Mouse (Mus musculus) forebrain, postnatal 0 days (tissue): ENCODE data around the gene Tbl2. TPM values are rescaled to one million over a fixed set of nuclear protein-coding genes. Genes with fewer than 3 reads are reported as not detected.

Experiments
- ATAC-seq: fragments of 200-750 bp; cut with Nextera tagmentation; 2 replicates; pipeline ENCODE4 v1.8.0; 2017; ENCODE audit warnings: mild to moderate bottlenecking, moderate library complexity
- DNase-seq: peaks from one replicate; pipeline ENCODE4 v3.0.0-alpha.2; 2015
- H3K27ac ChIP-seq: fragments of 300-500 bp; sonication (generic); 2 replicates; pipeline ENCODE4 v1.5.1; 2014; ENCODE audit warnings: low read depth, mild to moderate bottlenecking, antibody characterized with exemption, low read length, moderate library complexity, mixed read lengths
- H3K27me3 ChIP-seq: fragments of 300-500 bp; sonication (generic); 2 replicates; pipeline ENCODE4 v1.6.1; 2014; ENCODE audit warnings: mild to moderate bottlenecking, low read length, mixed read lengths; ENCODE audit not compliant: insufficient read depth
- H3K36me3 ChIP-seq: fragments of 300-500 bp; sonication (generic); 2 replicates; pipeline ENCODE4 v1.6.1; 2014; ENCODE audit warnings: mild to moderate bottlenecking, moderate library complexity; ENCODE audit not compliant: insufficient read depth
- H3K4me1 ChIP-seq: fragments of 300-500 bp; sonication (generic); 2 replicates; pipeline ENCODE4 v1.6.1; 2014; ENCODE audit warnings: antibody characterized with exemption; ENCODE audit not compliant: insufficient read depth
- H3K4me2 ChIP-seq: fragments of 300-500 bp; sonication (generic); 2 replicates; pipeline ENCODE4 v1.6.1; 2014; ENCODE audit warnings: low read depth, mild to moderate bottlenecking, moderate library complexity
- H3K4me3 ChIP-seq: fragments of 300-500 bp; sonication (generic); 2 replicates; pipeline ENCODE4 v1.5.1; 2014; ENCODE audit warnings: low read depth, low read length, mixed read lengths
- H3K9ac ChIP-seq: fragments of 300-500 bp; sonication (generic); 2 replicates; pipeline ENCODE4 v1.6.1; 2014; ENCODE audit warnings: mild to moderate bottlenecking
- H3K9me3 ChIP-seq: fragments of 300-500 bp; sonication (generic); 2 replicates; pipeline ENCODE4 v1.6.1; 2016; ENCODE audit warnings: low read length
- CTCF ChIP-seq: sonication (generic); IDR thresholded peaks from 2 replicates; pipeline ENCODE4 v1.5.1; 2016; ENCODE audit warnings: antibody characterized with exemption, control low read depth, low read depth
- WGBS: fragments of 180-500 bp; shearing (Covaris S2); extraction: QIAGEN DNeasy Blood & Tissue Kit; methylation state at CpG from one replicate; pipeline ENCODE4 v1.1.7; 2014; 5-methylcytosine and 5-hydroxymethylcytosine counted together
- polyA plus RNA-seq: library from polyadenylated mRNA; unstranded; fragments of >200 nt; fragmentation: Nextera tagmentation; extraction: Ambion mirVana; gene quantifications from 2 replicates; pipeline ENCODE4 v1.2.1, GENCODE M21; 2015
- total RNA-seq: library from RNA; depleted of rRNA; stranded (reverse); fragments of >200 nt; gene quantifications from 2 replicates; pipeline ENCODE4 v1.2.3, GENCODE M21; 2014; rRNA removed

The Tbl2 gene
- total RNA-seq (13.5 and 35.2 TPM in 2 replicates), polyA plus RNA-seq (9.2 and 12.0 TPM in 2 replicates)

DNA sequence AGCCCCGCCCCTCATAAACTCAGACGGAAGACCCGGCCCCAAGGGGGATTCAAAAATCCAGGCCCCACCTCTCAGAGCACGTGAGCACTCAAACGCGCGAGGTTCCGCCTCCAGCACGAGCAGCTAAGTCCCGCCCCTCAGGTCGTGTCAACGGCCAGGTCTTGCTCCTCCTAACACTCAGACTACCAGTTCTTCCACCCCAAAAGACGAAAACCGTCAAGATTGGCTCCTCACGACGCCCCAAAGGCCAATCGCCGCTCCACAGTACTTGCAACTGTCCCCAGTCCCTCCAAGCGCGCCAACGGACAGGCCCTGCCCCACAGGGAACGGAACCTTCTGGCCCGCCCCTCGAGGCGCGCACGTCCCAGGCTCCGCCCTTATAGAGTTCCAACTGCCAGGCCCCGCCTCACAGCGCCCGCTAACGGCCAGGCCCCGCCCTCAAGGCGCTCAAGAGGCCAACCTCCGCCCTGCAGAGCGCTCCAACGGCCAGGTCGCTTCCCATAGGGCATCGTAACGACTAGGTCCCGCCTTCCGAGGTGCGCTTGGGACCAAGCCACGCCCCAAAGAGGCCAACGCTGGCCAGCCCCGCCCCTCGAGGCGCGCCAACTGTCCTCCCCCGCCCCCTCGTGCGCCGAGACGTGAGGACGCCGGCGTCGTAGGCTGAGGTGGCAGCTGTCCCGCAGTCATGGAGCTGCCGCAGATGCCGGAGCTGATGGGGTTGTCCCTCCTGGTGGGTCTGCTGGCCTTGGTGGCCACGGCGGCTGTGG lies at the start of gene Tbl2:
Gene Tbl2 (plus strand): TSS at position 605 of the 767 bp plus-strand sequence.
- H3K9ac ChIP-seq, result peak within 1 kb of the TSS; percentile 64

GRCm38 (mm10) chr5:135100981-135101380 lies 48.5 kb upstream of the Tbl2 start:
- no peak overlapping the region for H3K27ac ChIP-seq
- H3K4me2 ChIP-seq, result no peak overlapping the region
- no peak overlapping the region for H3K9ac ChIP-seq
- TF ChIP-seq CTCF, result no peak
- H3K9me3 ChIP-seq, result no peaks in the 10 kb centered on the region
- WGBS, result 67% methylated on average over 1 of the region's 1 CpGs
- ATAC-seq (no peak), DNase-seq (no peak)
- no peaks in the 10 kb centered on the region for H3K4me1 ChIP-seq
- peaks cover 6% of the 10 kb centered on the region; the same call in 1 of the 2 replicates for H3K27me3 ChIP-seq
- H3K4me3 ChIP-seq, result no peak overlapping the region
- H3K36me3 ChIP-seq, result no peaks in the 10 kb centered on the region

More for the DNA sequence above, at the start of gene Tbl2:
- peak within 1 kb of the TSS; percentile 68 for H3K4me3 ChIP-seq
- H3K36me3 ChIP-seq, result peaks cover 3% of the 10 kb centered on the region; the same call in 1 of the 2 replicates
- no peaks in the 10 kb centered on the region for H3K27me3 ChIP-seq
- WGBS, result under 1% methylated on average over 63 of the region's 63 CpGs
- TF ChIP-seq CTCF, result peak; percentile 5; the same call in 1 of the 2 replicates
- no peaks in the 10 kb centered on the region for H3K9me3 ChIP-seq
- peak within 1 kb of the TSS; percentile 75 for H3K27ac ChIP-seq
- H3K4me1 ChIP-seq, result 0 out of 2 replicates have a peak, but pooled peaks cover 2% of the 10 kb centered on the region
- H3K4me2 ChIP-seq, result peak within 1 kb of the TSS; percentile 81
- peak; percentile 97 for DNase-seq
- ATAC-seq, result peak; percentile 96

GRCm38 (mm10) chr5:135103999-135104660 lies 45.3 kb upstream of the Tbl2 start:
- no peak overlapping the region for H3K4me2 ChIP-seq
- TF ChIP-seq CTCF, result peak; percentile 57
- H3K4me1 ChIP-seq, result no peaks in the 10 kb centered on the region
- no peaks in the 10 kb centered on the region for H3K9me3 ChIP-seq
- no peak overlapping the region for H3K4me3 ChIP-seq
- no peak overlapping the region for H3K9ac ChIP-seq
- H3K27me3 ChIP-seq, result peaks cover 32% of the 10 kb centered on the region
- WGBS, result 69% methylated on average over 11 of the region's 11 CpGs
- ATAC-seq, result no peak
- no peaks in the 10 kb centered on the region for H3K36me3 ChIP-seq
- no peak overlapping the region for H3K27ac ChIP-seq
- no peak for DNase-seq

- no peaks in the 10 kb centered on the region for H3K36me3 ChIP-seq
- peaks cover 37% of the 10 kb centered on the region for H3K27me3 ChIP-seq
- TF ChIP-seq CTCF, result no peak
- no peaks in the 10 kb centered on the region for H3K9me3 ChIP-seq
- H3K4me1 ChIP-seq, result no peaks in the 10 kb centered on the region
- WGBS, result 1% methylated on average over 48 of the region's 48 CpGs
- H3K9ac ChIP-seq, result peak overlapping the region; percentile 28
- H3K4me2 ChIP-seq, result peak overlapping the region; percentile 88
- H3K27ac ChIP-seq, result no peak overlapping the region
- ATAC-seq (peak; percentile 89), DNase-seq (peak; percentile 85)
- H3K4me3 ChIP-seq, result peak overlapping the region; percentile 44
Observed at GRCm38 (mm10) chr5:135106758-135107256, 42.6 kb upstream of the Tbl2 start.

- peaks cover 37% of the 10 kb centered on the region for H3K27me3 ChIP-seq
- H3K4me1 ChIP-seq, result no peaks in the 10 kb centered on the region
- TF ChIP-seq CTCF, result peak; percentile 58
- ATAC-seq, result peak; percentile 47; the same call in 1 of the 2 replicates
- DNase-seq, result peak; percentile 32
- 14% methylated on average over 39 of the region's 40 CpGs for WGBS
- peak overlapping the region; percentile 44; the same call in 1 of the 2 replicates for H3K4me3 ChIP-seq
- no peak overlapping the region for H3K9ac ChIP-seq
- no peak overlapping the region for H3K27ac ChIP-seq
- no peaks in the 10 kb centered on the region for H3K9me3 ChIP-seq
- no peaks in the 10 kb centered on the region for H3K36me3 ChIP-seq
- no peak overlapping the region for H3K4me2 ChIP-seq
Observed at GRCm38 (mm10) chr5:135107521-135108501, 41.6 kb upstream of the Tbl2 start.

- H3K4me1 ChIP-seq, result no peaks in the 10 kb centered on the region
- H3K4me2 ChIP-seq, result no peak overlapping the region
- peaks cover 32% of the 10 kb centered on the region for H3K27me3 ChIP-seq
- H3K9ac ChIP-seq, result no peak overlapping the region
- H3K27ac ChIP-seq, result no peak overlapping the region
- ATAC-seq, result no peak
- no peak overlapping the region for H3K4me3 ChIP-seq
- no peaks in the 10 kb centered on the region for H3K36me3 ChIP-seq
- no peak for DNase-seq
- TF ChIP-seq CTCF, result no peak
- WGBS, result 62% methylated on average over 6 of the region's 6 CpGs
- no peaks in the 10 kb centered on the region for H3K9me3 ChIP-seq
Observed at GRCm38 (mm10) chr5:135109017-135109416, 40.4 kb upstream of the Tbl2 start.
